Mouse (Mus musculus): Measurements from ENCODE around the gene Ppp1r13b. TPM values are rescaled to one million over a fixed set of nuclear protein-coding genes. Genes with fewer than 3 reads are reported as not detected.

The Ppp1r13b gene
- total and polyA plus RNA-seq, 3 experiments = 11.8 to 18.1 (median 18.0) TPM

GRCm38 (mm10) chr12:111842565-111843433 lies 65.1 kb downstream of the Ppp1r13b start:
- no peak overlapping the region for H3K9ac ChIP-seq (ENCODE audit: low read depth, low read length)
- TF ChIP-seq POLR2A (IDR thresholded peaks at IDR 0.05; ENCODE audit: insufficient read depth, low read depth, low read length) (no peak), CTCF (IDR thresholded peaks at IDR 0.05) (no peak), EP300 (IDR thresholded peaks at IDR 0.05; ENCODE audit: insufficient read depth, low read depth, low read length) (no peak)
- no peaks in the 10 kb centered on the region for H3K79me2 ChIP-seq (replicated peaks; ENCODE audit: control insufficient read depth, insufficient read depth, low read length)
- H3K4me3 ChIP-seq = no peak overlapping the region
- H3K4me1 ChIP-seq (ENCODE audit: control insufficient read depth, insufficient read depth, low read length) = 0 out of 2 replicates have a peak, but pooled peaks cover 1% of the 10 kb centered on the region
- no peak for DNase-seq
- 79% methylated on average over 15 of the region's 15 CpGs for WGBS
- intact Hi-C loops (cut with DNase I) = no loop called here
- no peaks in the 10 kb centered on the region for H3K27me3 ChIP-seq (ENCODE audit: control insufficient read depth, insufficient read depth, low read length)
- no peaks in the 10 kb centered on the region for H3K36me3 ChIP-seq (ENCODE audit: control insufficient read depth, insufficient read depth, low read length)
- H3K27ac ChIP-seq = no peak overlapping the region

GRCm38 (mm10) chr12:111833457-111833856 lies 74.5 kb downstream of the Ppp1r13b start:
- no peak overlapping the region for H3K9ac ChIP-seq (ENCODE audit: low read depth, low read length)
- 80% methylated on average over 10 of the region's 10 CpGs for WGBS
- no peaks in the 10 kb centered on the region for H3K27me3 ChIP-seq (ENCODE audit: control insufficient read depth, insufficient read depth, low read length)
- H3K4me1 ChIP-seq (ENCODE audit: control insufficient read depth, insufficient read depth, low read length) = no peaks in the 10 kb centered on the region
- DNase-seq = no peak
- no peak overlapping the region for H3K4me3 ChIP-seq
- no peak for TF ChIP-seq POLR2A (IDR thresholded peaks at IDR 0.05; ENCODE audit: insufficient read depth, low read depth, low read length)
- no peaks in the 10 kb centered on the region for H3K36me3 ChIP-seq (ENCODE audit: control insufficient read depth, insufficient read depth, low read length)
- H3K79me2 ChIP-seq (replicated peaks; ENCODE audit: control insufficient read depth, insufficient read depth, low read length) = no peaks in the 10 kb centered on the region
- intact Hi-C loops (cut with DNase I) = no loop called here
- no peak overlapping the region for H3K27ac ChIP-seq

- DNase-seq = no peak
These were observed 75.3 kb downstream of the Ppp1r13b start for GRCm38 (mm10) chr12:111832643-111833042.

GRCm38 (mm10) chr12:111830375-111830774 lies 77.5 kb downstream of the Ppp1r13b start:
- Histone ChIP-seq H3K27me3 (ENCODE audit: control insufficient read depth, insufficient read depth, low read length) (no peaks in the 10 kb centered on the region), H3K27ac (no peak overlapping the region), H3K4me3 (no peak overlapping the region), H3K9ac (ENCODE audit: low read depth, low read length) (no peak overlapping the region), H3K4me1 (ENCODE audit: control insufficient read depth, insufficient read depth, low read length) (no peaks in the 10 kb centered on the region), H3K79me2 (replicated peaks; ENCODE audit: control insufficient read depth, insufficient read depth, low read length) (no peaks in the 10 kb centered on the region), H3K36me3 (ENCODE audit: control insufficient read depth, insufficient read depth, low read length) (no peaks in the 10 kb centered on the region)
- DNase-seq = no peak
- WGBS = 81% methylated on average over 10 of the region's 10 CpGs
- intact Hi-C loops (cut with DNase I) = no loop called here
- TF ChIP-seq POLR2A (IDR thresholded peaks at IDR 0.05; ENCODE audit: insufficient read depth, low read depth, low read length) = no peak
- no peak for TF ChIP-seq CTCF (IDR thresholded peaks at IDR 0.05)
- TF ChIP-seq EP300 (IDR thresholded peaks at IDR 0.05; ENCODE audit: insufficient read depth, low read depth, low read length) = no peak

More at GRCm38 (mm10) chr12:111832643-111833042, 75.3 kb downstream of the Ppp1r13b start:
- Histone ChIP-seq H3K9ac (ENCODE audit: low read depth, low read length) (no peak overlapping the region), H3K4me1 (ENCODE audit: control insufficient read depth, insufficient read depth, low read length) (no peaks in the 10 kb centered on the region), H3K36me3 (ENCODE audit: control insufficient read depth, insufficient read depth, low read length) (no peaks in the 10 kb centered on the region), H3K4me3 (no peak overlapping the region), H3K79me2 (replicated peaks; ENCODE audit: control insufficient read depth, insufficient read depth, low read length) (no peaks in the 10 kb centered on the region), H3K27ac (no peak overlapping the region), H3K27me3 (ENCODE audit: control insufficient read depth, insufficient read depth, low read length) (no peaks in the 10 kb centered on the region)
- intact Hi-C loops (cut with DNase I) = no loop called here
- WGBS = 81% methylated on average over 5 of the region's 5 CpGs
- TF ChIP-seq POLR2A (IDR thresholded peaks at IDR 0.05; ENCODE audit: insufficient read depth, low read depth, low read length) (no peak), EP300 (IDR thresholded peaks at IDR 0.05; ENCODE audit: insufficient read depth, low read depth, low read length) (no peak), CTCF (IDR thresholded peaks at IDR 0.05) (no peak)

- Histone ChIP-seq H3K79me2 (replicated peaks; ENCODE audit: control insufficient read depth, insufficient read depth, low read length) (no peaks in the 10 kb centered on the region), H3K27ac (no peak overlapping the region), H3K4me1 (ENCODE audit: control insufficient read depth, insufficient read depth, low read length) (no peaks in the 10 kb centered on the region), H3K36me3 (ENCODE audit: control insufficient read depth, insufficient read depth, low read length) (no peaks in the 10 kb centered on the region), H3K27me3 (ENCODE audit: control insufficient read depth, insufficient read depth, low read length) (no peaks in the 10 kb centered on the region), H3K9ac (ENCODE audit: low read depth, low read length) (no peak overlapping the region), H3K4me3 (no peak overlapping the region)
- intact Hi-C loops (cut with DNase I) = no loop called here
- 88% methylated on average over 9 of the region's 9 CpGs for WGBS
- DNase-seq = no peak
- TF ChIP-seq EP300 (IDR thresholded peaks at IDR 0.05; ENCODE audit: insufficient read depth, low read depth, low read length) (no peak), POLR2A (IDR thresholded peaks at IDR 0.05; ENCODE audit: insufficient read depth, low read depth, low read length) (no peak), CTCF (IDR thresholded peaks at IDR 0.05) (no peak)
These were observed 78.0 kb downstream of the Ppp1r13b start for GRCm38 (mm10) chr12:111829954-111830353.

- H3K4me1 ChIP-seq (ENCODE audit: control insufficient read depth, insufficient read depth, low read length) = no peaks in the 10 kb centered on the region
- no peak for DNase-seq
- H3K27ac ChIP-seq = no peak overlapping the region
- H3K9ac ChIP-seq (ENCODE audit: low read depth, low read length) = no peak overlapping the region
- no peaks in the 10 kb centered on the region for H3K27me3 ChIP-seq (ENCODE audit: control insufficient read depth, insufficient read depth, low read length)
- WGBS = 79% methylated on average over 5 of the region's 5 CpGs
- H3K4me3 ChIP-seq = no peak overlapping the region
- no peaks in the 10 kb centered on the region for H3K36me3 ChIP-seq (ENCODE audit: control insufficient read depth, insufficient read depth, low read length)
- TF ChIP-seq POLR2A (IDR thresholded peaks at IDR 0.05; ENCODE audit: insufficient read depth, low read depth, low read length) = no peak
- TF ChIP-seq CTCF (IDR thresholded peaks at IDR 0.05) = no peak
- TF ChIP-seq EP300 (IDR thresholded peaks at IDR 0.05; ENCODE audit: insufficient read depth, low read depth, low read length) = no peak
- H3K79me2 ChIP-seq (replicated peaks; ENCODE audit: control insufficient read depth, insufficient read depth, low read length) = no peaks in the 10 kb centered on the region
- intact Hi-C loops (cut with DNase I) = no loop called here
These were observed 78.5 kb downstream of the Ppp1r13b start for GRCm38 (mm10) chr12:111829447-111829846.

All from heart, adult 2 months (tissue).